Mouse (Mus musculus): ENCODE data around the gene Gpat3. TPM values are rescaled to one million over a fixed set of nuclear protein-coding genes. Genes with fewer than 3 reads are reported as not detected.

Gene Gpat3
- polyA plus RNA-seq, 1 experiment from 2014 or later: 3.7 TPM

DNA sequence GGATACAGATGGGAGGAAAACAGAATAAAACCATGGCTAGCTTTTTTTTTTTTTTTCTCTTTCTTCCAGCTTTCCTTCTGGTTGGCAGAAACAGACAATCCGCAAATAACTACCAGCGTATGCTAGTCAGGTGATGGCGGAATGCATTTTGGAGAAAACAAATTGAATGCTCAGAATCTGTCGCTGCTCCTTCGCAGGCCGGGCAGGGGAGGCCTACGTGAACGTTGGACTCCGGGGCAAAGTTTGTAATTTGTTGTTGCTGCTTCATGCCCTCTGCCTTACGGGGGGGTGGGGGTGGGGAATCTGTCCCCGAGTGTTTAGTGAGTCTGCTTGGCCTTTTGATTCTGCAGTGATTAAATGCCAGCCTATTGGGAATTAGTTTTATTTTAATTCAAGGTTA is 98.2 kb downstream of the Gpat3 start:
- no peak overlapping the region for H3K4me2 ChIP-seq
- no peaks in the 10 kb centered on the region for H3K4me1 ChIP-seq
- no peaks in the 10 kb centered on the region for H3K27me3 ChIP-seq (replicated peaks)
- no peaks in the 10 kb centered on the region for H3K36me3 ChIP-seq
- no peak overlapping the region for H3K4me3 ChIP-seq (replicated peaks)
- H3K27ac ChIP-seq: no peak overlapping the region
- WGBS: 58% methylated on average over 11 of the region's 11 CpGs
- no peak overlapping the region for H3K9ac ChIP-seq
- ATAC-seq (ENCODE audit: insufficient read depth, low FRiP score, low read depth): no peak
- H3K9me3 ChIP-seq: no peaks in the 10 kb centered on the region

- Histone ChIP-seq H3K4me3 (replicated peaks) (no peak overlapping the region), H3K9me3 (no peaks in the 10 kb centered on the region), H3K36me3 (no peaks in the 10 kb centered on the region), H3K4me2 (no peak overlapping the region), H3K27me3 (replicated peaks) (no peaks in the 10 kb centered on the region), H3K4me1 (no peaks in the 10 kb centered on the region), H3K27ac (no peak overlapping the region), H3K9ac (no peak overlapping the region)
- ATAC-seq (ENCODE audit: insufficient read depth, low FRiP score, low read depth): no peak
- 65% methylated on average over 10 of the region's 10 CpGs for WGBS
These were observed 99.8 kb downstream of the Gpat3 start for GRCm38 (mm10) chr5:100945336-100945735.

Other genes with a start within 250 kb of the Gpat3 start
- 63.3 and 66.4 TPM in 2 replicates for gene Coq2, start 170.6 kb upstream of the Gpat3 start, polyA plus RNA-seq (2015; fragmentation: Nextera tagmentation; extraction: Ambion mirVana)
- 5.5 and 6.0 TPM in 2 replicates for gene Hpse, start 126.0 kb upstream of the Gpat3 start, polyA plus RNA-seq (2015; fragmentation: Nextera tagmentation; extraction: Ambion mirVana)
- gene Helq, start 47.1 kb upstream of the Gpat3 start, polyA plus RNA-seq (2015; fragmentation: Nextera tagmentation; extraction: Ambion mirVana): 13.3 and 14.9 TPM in 2 replicates
- 169 and 170 TPM in 2 replicates for gene Mrps18c, start 47.1 kb upstream of the Gpat3 start, polyA plus RNA-seq (2015; fragmentation: Nextera tagmentation; extraction: Ambion mirVana)
- gene Abraxas1, start 24.7 kb upstream of the Gpat3 start, polyA plus RNA-seq (2015; fragmentation: Nextera tagmentation; extraction: Ambion mirVana): 27.9 TPM in 2 replicates